Mouse (Mus musculus) lung, embryonic 14.5 days (tissue): ENCODE measurements at regions not wholly inside any gene's neighbourhood (a gene's known extent, or its start where the extent isn't known, plus 50 kb on each side); places are given as distances from the start of the nearest gene placed in this dataset.
A peak's percentile ranks its signal among the peaks of the same experiment; 100 is the strongest.

Experiments
- ATAC-seq: fragments of 200-750 bp; cut with Nextera tagmentation; 2 replicates; pipeline ENCODE4 v1.8.0; 2017; ENCODE audit warnings: mild to moderate bottlenecking, moderate TSS enrichment, moderate library complexity; ENCODE audit not compliant: insufficient read depth
- DNase-seq: peaks from one replicate; pipeline ENCODE4 v3.0.0-alpha.2; 2015
- H3K27ac ChIP-seq: fragments of 300-500 bp; sonication (generic); 2 replicates; pipeline ENCODE4 v1.5.1; 2014; ENCODE audit warnings: low read depth, mild to moderate bottlenecking, moderate library complexity
- H3K27me3 ChIP-seq: fragments of 300-500 bp; sonication (generic); 2 replicates; pipeline ENCODE4 v1.6.1; 2014; ENCODE audit warnings: low read length, control low read depth; ENCODE audit not compliant: insufficient read depth
- H3K36me3 ChIP-seq: fragments of 300-500 bp; sonication (generic); 2 replicates; pipeline ENCODE4 v1.6.1; 2014; ENCODE audit warnings: control low read depth; ENCODE audit not compliant: insufficient read depth
- H3K4me1 ChIP-seq: fragments of 300-500 bp; sonication (generic); 2 replicates; pipeline ENCODE4 v1.6.1; 2014; ENCODE audit warnings: antibody characterized with exemption, control low read depth; ENCODE audit not compliant: insufficient read depth
- H3K4me2 ChIP-seq: fragments of 300-500 bp; sonication (generic); 2 replicates; pipeline ENCODE4 v1.6.1; 2014; ENCODE audit warnings: mild to moderate bottlenecking
- H3K4me3 ChIP-seq: fragments of 300-500 bp; sonication (generic); 2 replicates; pipeline ENCODE4 v1.5.1; 2014; ENCODE audit warnings: low read depth, low read length
- H3K9ac ChIP-seq: fragments of 300-500 bp; sonication (generic); 2 replicates; pipeline ENCODE4 v1.6.1; 2014
- H3K9me3 ChIP-seq: fragments of 300-500 bp; sonication (generic); 2 replicates; pipeline ENCODE4 v1.6.1; 2016; ENCODE audit warnings: low read depth, low read length, control low read depth
- CTCF ChIP-seq: IDR thresholded peaks from 2 replicates; pipeline ENCODE4 v1.5.1; 2016; ENCODE audit warnings: antibody characterized with exemption, low read depth
- WGBS: fragments of 180-500 bp; shearing (Covaris S2); extraction: QIAGEN DNeasy Blood & Tissue Kit; methylation state at CpG from one replicate; pipeline ENCODE4 v1.1.7; 2014; 5-methylcytosine and 5-hydroxymethylcytosine counted together

GRCm38 (mm10) chr3:103492211-103492610, 82.8 kb upstream of the Syt6 start:
- TF ChIP-seq CTCF = 0 out of 2 replicates have a peak, but pooled peaks have one; percentile 4
- H3K4me3 ChIP-seq = no peak overlapping the region
- H3K27ac ChIP-seq = no peak overlapping the region
- no peaks in the 10 kb centered on the region for H3K4me1 ChIP-seq
- H3K9me3 ChIP-seq = no peaks in the 10 kb centered on the region
- WGBS = 76% methylated on average over 3 of the region's 3 CpGs
- DNase-seq (no peak), ATAC-seq (no peak)
- H3K36me3 ChIP-seq = no peaks in the 10 kb centered on the region
- H3K9ac ChIP-seq = no peak overlapping the region
- H3K27me3 ChIP-seq = no peaks in the 10 kb centered on the region
- no peak overlapping the region for H3K4me2 ChIP-seq

GRCm38 (mm10) chr3:103493623-103494022, 81.4 kb upstream of the Syt6 start:
- no peaks in the 10 kb centered on the region for H3K36me3 ChIP-seq
- no peak for ATAC-seq
- no peak overlapping the region for H3K4me2 ChIP-seq
- no peak overlapping the region for H3K27ac ChIP-seq
- 88% methylated on average over 1 of the region's 1 CpGs for WGBS
- H3K4me1 ChIP-seq = no peaks in the 10 kb centered on the region
- H3K27me3 ChIP-seq = no peaks in the 10 kb centered on the region
- no peak for DNase-seq
- TF ChIP-seq CTCF = no peak
- H3K9me3 ChIP-seq = no peaks in the 10 kb centered on the region
- no peak overlapping the region for H3K9ac ChIP-seq
- H3K4me3 ChIP-seq = no peak overlapping the region

GRCm38 (mm10) chr3:103494043-103494442, 81.0 kb upstream of the Syt6 start:
- DNase-seq (no peak), ATAC-seq (no peak)
- H3K4me2 ChIP-seq = no peak overlapping the region
- no peak overlapping the region for H3K4me3 ChIP-seq
- H3K27me3 ChIP-seq = no peaks in the 10 kb centered on the region
- H3K27ac ChIP-seq = no peak overlapping the region
- WGBS = 75% methylated on average over 3 of the region's 3 CpGs
- H3K4me1 ChIP-seq = no peaks in the 10 kb centered on the region
- H3K36me3 ChIP-seq = no peaks in the 10 kb centered on the region
- no peak for TF ChIP-seq CTCF
- H3K9ac ChIP-seq = no peak overlapping the region
- no peaks in the 10 kb centered on the region for H3K9me3 ChIP-seq

GRCm38 (mm10) chr3:103496083-103496482, 78.9 kb upstream of the Syt6 start:
- WGBS = 81% methylated on average over 6 of the region's 6 CpGs
- no peak for TF ChIP-seq CTCF

GRCm38 (mm10) chr3:103496683-103497082, 78.3 kb upstream of the Syt6 start:
- DNase-seq (no peak), ATAC-seq (no peak)
- H3K27ac ChIP-seq = no peak overlapping the region
- H3K9me3 ChIP-seq = no peaks in the 10 kb centered on the region
- TF ChIP-seq CTCF = no peak
- H3K36me3 ChIP-seq = no peaks in the 10 kb centered on the region
- H3K4me1 ChIP-seq = no peaks in the 10 kb centered on the region
- no peaks in the 10 kb centered on the region for H3K27me3 ChIP-seq
- H3K4me3 ChIP-seq = no peak overlapping the region
- no peak overlapping the region for H3K4me2 ChIP-seq
- WGBS = 82% methylated on average over 3 of the region's 3 CpGs
- no peak overlapping the region for H3K9ac ChIP-seq

More at GRCm38 (mm10) chr3:103496083-103496482, 78.9 kb upstream of the Syt6 start:
- Histone ChIP-seq H3K9me3 (no peaks in the 10 kb centered on the region), H3K36me3 (no peaks in the 10 kb centered on the region), H3K4me2 (no peak overlapping the region), H3K27ac (no peak overlapping the region), H3K4me3 (no peak overlapping the region), H3K9ac (no peak overlapping the region), H3K4me1 (no peaks in the 10 kb centered on the region), H3K27me3 (no peaks in the 10 kb centered on the region)
- DNase-seq (no peak), ATAC-seq (no peak)

GRCm38 (mm10) chr3:103497696-103498095, 77.3 kb upstream of the Syt6 start:
- H3K4me2 ChIP-seq = no peak overlapping the region
- H3K9ac ChIP-seq = no peak overlapping the region
- H3K36me3 ChIP-seq = no peaks in the 10 kb centered on the region
- no peaks in the 10 kb centered on the region for H3K4me1 ChIP-seq
- H3K27ac ChIP-seq = no peak overlapping the region
- DNase-seq (no peak), ATAC-seq (no peak)
- H3K27me3 ChIP-seq = no peaks in the 10 kb centered on the region
- 85% methylated on average over 3 of the region's 3 CpGs for WGBS
- no peak for TF ChIP-seq CTCF
- H3K4me3 ChIP-seq = no peak overlapping the region
- H3K9me3 ChIP-seq = no peaks in the 10 kb centered on the region

GRCm38 (mm10) chr3:103498458-103498857, 76.6 kb upstream of the Syt6 start:
- H3K4me3 ChIP-seq = no peak overlapping the region
- no peak overlapping the region for H3K27ac ChIP-seq
- no peaks in the 10 kb centered on the region for H3K4me1 ChIP-seq
- H3K4me2 ChIP-seq = no peak overlapping the region
- no peaks in the 10 kb centered on the region for H3K27me3 ChIP-seq
- TF ChIP-seq CTCF = no peak
- DNase-seq (no peak), ATAC-seq (no peak)
- no peaks in the 10 kb centered on the region for H3K9me3 ChIP-seq
- no peaks in the 10 kb centered on the region for H3K36me3 ChIP-seq
- H3K9ac ChIP-seq = no peak overlapping the region
- WGBS = 84% methylated on average over 4 of the region's 4 CpGs

- Histone ChIP-seq H3K9ac (no peak overlapping the region), H3K4me1 (no peaks in the 10 kb centered on the region), H3K27ac (no peak overlapping the region), H3K4me2 (no peak overlapping the region), H3K27me3 (no peaks in the 10 kb centered on the region), H3K4me3 (no peak overlapping the region), H3K36me3 (no peaks in the 10 kb centered on the region), H3K9me3 (no peaks in the 10 kb centered on the region)
- ATAC-seq (no peak), DNase-seq (no peak)
- WGBS = 75% methylated on average over 1 of the region's 1 CpGs
- no peak for TF ChIP-seq CTCF
These were observed 75.2 kb upstream of the Syt6 start for GRCm38 (mm10) chr3:103499801-103500200.
